Mouse (Mus musculus) layer of hippocampus, adult 11-12 months (tissue): Measurements from ENCODE around the gene Gtpbp10.
A peak's percentile ranks its signal among the peaks of the same experiment; 100 is the strongest.

Experiments
- DNase-seq: peaks from one replicate; pipeline ENCODE4 v3.0.0; 2022; ENCODE audit warnings: low spot score

Gtpbp10 gene

DNA sequence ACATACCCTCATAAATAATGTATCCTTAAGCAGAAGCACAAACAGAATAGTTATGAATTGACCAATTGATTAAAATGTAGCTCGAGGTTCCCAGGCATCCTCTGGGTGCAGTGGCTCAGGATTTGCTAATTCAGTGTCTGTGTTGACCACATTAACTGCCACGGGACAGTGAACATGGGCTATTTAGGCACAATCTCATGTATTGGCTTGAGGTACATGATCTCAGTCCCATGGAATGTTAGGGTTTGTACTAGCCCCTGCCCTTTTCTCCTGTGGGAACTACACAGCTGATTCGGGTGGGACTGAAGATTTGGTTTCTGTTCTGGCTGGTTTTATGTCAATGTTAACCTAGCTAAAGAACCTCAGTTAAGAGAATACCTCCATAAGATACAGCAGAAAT lies 62.9 kb downstream of the Gtpbp10 start:
- DNase-seq, result no peak

DNA sequence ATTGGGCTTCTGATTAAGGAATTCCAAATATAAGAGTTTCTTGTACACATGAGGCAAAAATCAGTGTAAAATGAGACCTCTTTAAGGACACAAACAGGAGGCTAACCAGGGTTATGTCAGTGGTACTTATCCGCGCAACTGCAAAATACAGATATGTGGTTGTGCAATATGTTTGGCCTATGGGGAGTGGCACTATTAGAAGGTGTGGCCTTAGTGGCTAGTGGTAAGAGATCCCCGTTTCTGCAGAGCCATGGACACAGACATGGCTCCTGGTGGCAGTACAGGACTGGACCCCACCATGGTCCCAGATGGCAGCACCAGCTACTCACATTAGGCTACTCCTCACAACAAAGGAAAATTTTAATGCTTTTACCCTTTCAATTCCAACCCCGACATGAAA lies 64.3 kb downstream of the Gtpbp10 start:
- DNase-seq, result no peak

DNA sequence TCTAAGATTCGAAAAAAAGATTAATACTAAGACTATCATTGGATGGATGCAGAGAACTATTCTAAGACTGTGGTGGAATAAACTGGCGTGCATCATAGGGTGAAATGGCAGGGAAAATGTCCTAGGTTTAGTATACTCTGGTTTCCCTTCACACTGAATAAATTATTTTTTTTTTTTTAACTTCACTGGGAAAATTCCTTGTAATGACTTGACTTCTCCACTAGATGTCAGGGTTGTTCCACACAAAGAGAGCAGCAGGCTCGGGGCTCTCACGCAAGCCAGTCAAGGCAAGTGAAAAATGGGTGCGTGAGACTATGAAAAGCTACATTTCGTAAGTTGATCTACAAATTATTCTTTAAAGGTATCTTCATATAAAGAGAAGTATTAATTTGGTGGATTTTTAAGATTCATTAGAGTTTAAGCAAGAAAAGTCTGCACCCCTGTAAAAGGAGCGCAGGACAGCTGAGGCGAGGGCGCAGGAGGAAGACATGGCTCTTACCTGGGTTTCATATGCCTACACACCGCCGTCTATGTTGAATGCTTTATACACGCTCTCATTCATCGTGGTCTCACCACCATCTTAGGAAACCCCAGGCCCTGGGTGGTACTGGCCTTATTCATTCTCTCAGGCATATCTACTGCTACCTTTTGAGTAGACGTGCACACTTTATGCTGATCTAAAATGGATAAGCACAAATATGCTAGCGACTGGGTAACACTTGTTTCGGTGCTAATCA lies 64.9 kb downstream of the Gtpbp10 start:
- peak; percentile 29 for DNase-seq

DNA sequence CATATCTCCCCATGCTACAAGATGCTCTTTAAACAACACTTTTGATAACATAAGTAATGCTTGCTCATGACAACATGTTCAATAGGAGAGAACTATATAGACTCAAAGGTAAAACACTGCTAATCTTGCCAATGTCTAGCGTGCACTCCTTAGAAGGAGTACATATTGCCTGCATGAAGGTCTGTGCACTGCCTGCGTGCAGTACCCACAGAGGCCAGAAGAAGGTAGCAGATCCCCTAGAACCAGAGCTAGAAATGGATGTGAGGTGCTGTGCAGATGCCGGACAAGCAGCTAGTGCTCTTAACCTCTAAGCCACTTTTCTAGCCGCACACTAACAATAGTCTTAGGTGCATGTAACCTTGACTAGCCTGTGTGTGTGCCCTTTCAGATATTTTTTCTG lies 67.2 kb downstream of the Gtpbp10 start:
- DNase-seq, result no peak
